Mouse (Mus musculus) heart, embryonic 11.5 days (tissue): ENCODE measurements around the gene Ifna2. TPM values are rescaled to one million over a fixed set of nuclear protein-coding genes. Genes with fewer than 3 reads are reported as not detected.

Source experiments
- ATAC-seq: fragments of 200-750 bp; cut with Nextera tagmentation; replicated peaks from 2 replicates; pipeline ENCODE4 v1.8.0; 2017; ENCODE audit warnings: moderate library complexity; ENCODE audit not compliant: insufficient number of reproducible peaks, low FRiP score, low TSS enrichment
- H3K27ac ChIP-seq: fragments of 300-500 bp; sonication (generic); 2 replicates; pipeline ENCODE4 v1.5.1; 2014; ENCODE audit warnings: mild to moderate bottlenecking, low read depth, low read length
- H3K27me3 ChIP-seq: fragments of 300-500 bp; sonication (generic); 2 replicates; pipeline ENCODE4 v1.6.1; 2014; ENCODE audit warnings: mild to moderate bottlenecking, low read length, mixed read lengths; ENCODE audit not compliant: control insufficient read depth, insufficient read depth
- H3K36me3 ChIP-seq: fragments of 300-500 bp; sonication (generic); 2 replicates; pipeline ENCODE4 v1.6.1; 2014; ENCODE audit warnings: mild to moderate bottlenecking, low read length, moderate library complexity, mixed read lengths; ENCODE audit not compliant: control insufficient read depth, insufficient read depth
- H3K4me1 ChIP-seq: fragments of 300-500 bp; sonication (generic); 2 replicates; pipeline ENCODE4 v1.6.1; 2014; ENCODE audit warnings: low read length; ENCODE audit not compliant: control insufficient read depth, insufficient read depth
- H3K4me2 ChIP-seq: fragments of 300-500 bp; sonication (generic); 2 replicates; pipeline ENCODE4 v1.6.1; 2014; ENCODE audit warnings: mild to moderate bottlenecking, moderate library complexity
- H3K4me3 ChIP-seq: fragments of 300-500 bp; sonication (generic); 2 replicates; pipeline ENCODE4 v1.5.1; 2014; ENCODE audit warnings: low read depth, low read length
- H3K9ac ChIP-seq: fragments of 300-500 bp; sonication (generic); 2 replicates; pipeline ENCODE4 v1.6.1; 2014; ENCODE audit warnings: mild to moderate bottlenecking, low read depth, low read length, moderate library complexity
- H3K9me3 ChIP-seq: fragments of 300-500 bp; sonication (generic); replicated peaks from 2 replicates; pipeline ENCODE4 v1.6.1; 2016; ENCODE audit warnings: low read length; ENCODE audit not compliant: control insufficient read depth
- WGBS: fragments of 180-500 bp; shearing (Covaris S2); extraction: QIAGEN DNeasy Blood & Tissue Kit; methylation state at CpG from one replicate; pipeline ENCODE4 v1.1.7; 2014; ENCODE audit not compliant: insufficient replicate concordance; 5-methylcytosine and 5-hydroxymethylcytosine counted together
- polyA plus RNA-seq: library from polyadenylated mRNA; unstranded; fragments of >200 nt; fragmentation: Nextera tagmentation; extraction: Ambion mirVana; gene quantifications from 2 replicates; pipeline ENCODE4 v1.2.1, GENCODE M21; 2014

The Ifna2 gene
- polyA plus RNA-seq, 1 experiment from 2014 or later = not detected

- Histone ChIP-seq H3K36me3 (no peaks in the 10 kb centered on the region), H3K27ac (no peak overlapping the region), H3K27me3 (peaks cover 2% of the 10 kb centered on the region; the same call in 1 of the 2 replicates), H3K4me1 (no peaks in the 10 kb centered on the region), H3K4me2 (no peak overlapping the region), H3K9ac (no peak overlapping the region), H3K9me3 (no peaks in the 10 kb centered on the region), H3K4me3 (no peak overlapping the region)
- WGBS = 69% methylated on average over 1 of the region's 1 CpGs
- no peak for ATAC-seq
Observed at GRCm38 (mm10) chr4:88692537-88692936, 8.8 kb upstream of the Ifna2 start.

- no peak for ATAC-seq
- 64% methylated on average over 2 of the region's 2 CpGs for WGBS
Observed at GRCm38 (mm10) chr4:88691259-88691658, 7.5 kb upstream of the Ifna2 start, which contains the start of gene Ifnab. Gene Ifnab (minus strand): TSS chr4:88691359.

GRCm38 (mm10) chr4:88681353-88681752 is 2.4 kb downstream of the Ifna2 start:
- 63% methylated on average over 3 of the region's 3 CpGs for WGBS
- no peak overlapping the region for H3K27ac ChIP-seq
- H3K9ac ChIP-seq = no peak overlapping the region
- H3K4me2 ChIP-seq = no peak overlapping the region
- no peaks in the 10 kb centered on the region for H3K36me3 ChIP-seq
- ATAC-seq = no peak
- H3K4me1 ChIP-seq = no peaks in the 10 kb centered on the region
- H3K27me3 ChIP-seq = no peaks in the 10 kb centered on the region
- no peak overlapping the region for H3K4me3 ChIP-seq
- H3K9me3 ChIP-seq = no peaks in the 10 kb centered on the region

More at GRCm38 (mm10) chr4:88691259-88691658, 7.5 kb upstream of the Ifna2 start, which contains the start of gene Ifnab:
- Histone ChIP-seq H3K4me1 (no peaks in the 10 kb centered on the region), H3K4me2 (no peak within 1 kb of the TSS), H3K4me3 (no peak within 1 kb of the TSS), H3K27me3 (peaks cover 2% of the 10 kb centered on the region; the same call in 1 of the 2 replicates), H3K9ac (no peak within 1 kb of the TSS), H3K36me3 (no peaks in the 10 kb centered on the region), H3K27ac (no peak within 1 kb of the TSS), H3K9me3 (no peaks in the 10 kb centered on the region)

DNA sequence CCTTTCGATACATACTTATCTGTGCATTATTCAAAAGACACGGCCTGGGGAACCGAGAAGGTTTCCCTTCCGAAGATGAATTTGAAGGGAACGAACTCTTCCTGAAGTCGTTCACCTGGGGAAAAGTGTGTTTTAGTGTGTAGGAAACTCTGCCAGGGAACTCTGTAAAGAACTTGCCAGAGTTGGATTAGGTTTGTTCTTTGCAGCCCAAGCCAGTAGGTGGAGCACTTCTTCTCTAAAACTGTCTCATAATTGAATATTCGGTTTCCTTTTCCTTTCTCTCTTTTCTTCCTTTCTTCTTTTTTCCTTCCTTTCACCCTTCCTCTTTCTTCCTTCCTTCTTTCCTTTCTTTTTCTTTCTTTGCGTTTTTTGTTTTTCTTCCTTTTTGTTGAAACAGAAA is 3.4 kb downstream of the Ifna2 start:
- WGBS = 42% methylated on average over 8 of the region's 8 CpGs
- Histone ChIP-seq H3K36me3 (no peaks in the 10 kb centered on the region), H3K27ac (no peak overlapping the region), H3K4me3 (no peak overlapping the region), H3K27me3 (no peaks in the 10 kb centered on the region), H3K4me1 (no peaks in the 10 kb centered on the region), H3K9ac (no peak overlapping the region), H3K4me2 (no peak overlapping the region), H3K9me3 (no peaks in the 10 kb centered on the region)
- ATAC-seq = no peak

DNA sequence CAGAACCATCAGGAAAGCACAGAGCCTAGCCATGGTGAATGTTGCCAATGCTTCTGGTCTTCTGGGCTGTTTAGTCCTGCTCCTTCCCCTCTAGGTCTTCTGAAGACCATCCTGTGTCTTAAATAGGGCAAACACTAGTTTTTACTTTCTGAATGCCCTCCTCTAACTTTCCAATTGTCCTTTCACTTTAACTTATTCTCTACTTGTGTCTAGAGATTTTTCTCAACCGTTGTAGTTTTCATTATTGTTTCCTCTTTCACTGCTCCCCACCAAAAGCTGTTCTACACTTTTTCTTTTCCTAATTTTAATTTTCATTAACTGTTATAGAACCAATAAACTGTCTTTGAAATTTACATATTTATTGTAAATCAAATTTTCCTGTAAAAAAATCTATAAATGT is 6.9 kb downstream of the Ifna2 start, which contains the start of gene Ifna16:
Ifna16 (minus strand) TSS at position 101 of the 400 bp plus-strand sequence.
- no peaks in the 10 kb centered on the region for H3K4me1 ChIP-seq
- no peaks in the 10 kb centered on the region for H3K27me3 ChIP-seq
- H3K9me3 ChIP-seq = no peaks in the 10 kb centered on the region
- H3K4me2 ChIP-seq = no peak within 1 kb of the TSS
- no peaks in the 10 kb centered on the region for H3K36me3 ChIP-seq
- H3K27ac ChIP-seq = no peak within 1 kb of the TSS
- no peak within 1 kb of the TSS for H3K4me3 ChIP-seq
- ATAC-seq = no peak
- WGBS = 68% methylated on average over 1 of the region's 1 CpGs
- no peak within 1 kb of the TSS for H3K9ac ChIP-seq

DNA sequence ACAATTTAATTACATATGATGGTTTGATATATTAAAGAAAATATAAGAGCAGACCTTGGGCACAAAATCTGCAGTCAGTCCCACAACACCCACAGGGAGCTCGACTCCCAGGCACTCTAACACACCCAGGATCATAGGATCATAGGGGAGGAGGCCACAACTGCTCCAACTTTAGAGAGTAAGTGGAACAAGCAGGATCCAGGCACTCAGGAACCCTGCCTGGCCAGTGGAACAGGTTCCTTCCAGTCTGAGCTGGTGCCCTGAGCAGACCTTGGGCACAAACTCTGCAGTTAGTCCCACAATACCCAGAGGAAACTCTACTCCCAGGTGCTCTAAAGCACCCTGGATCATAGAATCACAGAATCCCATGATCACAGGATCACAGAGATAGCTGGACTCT is 28.3 kb downstream of the Ifna2 start:
- 33% methylated on average over 1 of the region's 1 CpGs for WGBS
- Histone ChIP-seq H3K27ac (no peak overlapping the region), H3K36me3 (no peaks in the 10 kb centered on the region), H3K9ac (no peak overlapping the region), H3K4me2 (no peak overlapping the region), H3K27me3 (no peaks in the 10 kb centered on the region), H3K9me3 (no peaks in the 10 kb centered on the region), H3K4me3 (no peak overlapping the region), H3K4me1 (no peaks in the 10 kb centered on the region)
- ATAC-seq = no peak

- no peak for ATAC-seq
- Histone ChIP-seq H3K9me3 (no peaks in the 10 kb centered on the region), H3K27ac (no peak overlapping the region), H3K4me2 (no peak overlapping the region), H3K27me3 (no peaks in the 10 kb centered on the region), H3K9ac (no peak overlapping the region), H3K4me3 (no peak overlapping the region), H3K36me3 (no peaks in the 10 kb centered on the region), H3K4me1 (no peaks in the 10 kb centered on the region)
- 80% methylated on average over 3 of the region's 3 CpGs for WGBS
Observed at GRCm38 (mm10) chr4:88653644-88654043, 30.1 kb downstream of the Ifna2 start.

GRCm38 (mm10) chr4:88644359-88644758 is 39.4 kb downstream of the Ifna2 start, which contains the start of gene Ifna13:
Gene Ifna13 (minus strand): TSS chr4:88644459.
- WGBS = 53% methylated on average over 2 of the region's 2 CpGs
- no peaks in the 10 kb centered on the region for H3K9me3 ChIP-seq
- no peak within 1 kb of the TSS for H3K27ac ChIP-seq
- H3K4me1 ChIP-seq = no peaks in the 10 kb centered on the region
- H3K36me3 ChIP-seq = no peaks in the 10 kb centered on the region
- no peaks in the 10 kb centered on the region for H3K27me3 ChIP-seq
- H3K4me2 ChIP-seq = no peak within 1 kb of the TSS
- H3K9ac ChIP-seq = no peak within 1 kb of the TSS
- ATAC-seq = no peak
- H3K4me3 ChIP-seq = no peak within 1 kb of the TSS

DNA sequence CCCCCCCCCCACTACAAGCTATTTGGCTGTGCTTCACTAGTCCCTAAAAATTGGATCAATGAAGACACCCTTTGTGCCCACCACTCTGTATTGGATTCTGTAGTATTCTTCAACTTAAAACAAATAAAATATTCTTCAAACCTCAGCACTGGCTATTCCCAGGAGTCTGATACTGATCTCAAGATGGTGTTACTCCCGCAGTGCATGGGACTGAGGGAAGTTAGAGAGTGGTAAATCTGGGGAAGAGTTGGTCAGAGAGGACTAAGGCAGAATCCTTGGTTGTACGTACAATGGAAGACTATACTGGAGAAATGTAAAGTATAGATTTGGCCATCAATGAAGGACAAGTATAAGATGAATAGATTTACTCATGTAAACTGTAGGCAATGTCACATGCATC is 41.2 kb downstream of the Ifna2 start:
- Histone ChIP-seq H3K27me3 (no peaks in the 10 kb centered on the region), H3K9ac (no peak overlapping the region), H3K27ac (no peak overlapping the region), H3K9me3 (no peaks in the 10 kb centered on the region), H3K4me2 (no peak overlapping the region), H3K36me3 (no peaks in the 10 kb centered on the region), H3K4me3 (no peak overlapping the region), H3K4me1 (no peaks in the 10 kb centered on the region)
- 40% methylated on average over 2 of the region's 2 CpGs for WGBS
- no peak for ATAC-seq
